Mouse (Mus musculus) erythroblast, embryonic 14.5 days (primary cell): ENCODE data around the gene Zcchc24.

Experiments
- GATA1 ChIP-seq: IDR thresholded peaks from 2 replicates; pipeline ENCODE4 v1.6.1; 2012; ENCODE audit warnings: low read length, inconsistent platforms, mixed read lengths
- TAL1 ChIP-seq: IDR thresholded peaks from 3 replicates; pipeline ENCODE4 v1.6.1; 2012; ENCODE audit warnings: low read length, inconsistent platforms, mixed read lengths

- TF ChIP-seq TAL1 = no peak
- no peak for TF ChIP-seq GATA1
Measured at GRCm38 (mm10) chr14:25773039-25773438, 4.2 kb upstream of the Zcchc24 start.
